Mouse (Mus musculus) naive thymus-derived CD4-positive, alpha-beta T cell, adult 2 months (primary cell): ENCODE measurements around the gene A3galt2.

Source experiments
- DNase-seq: peaks from one replicate; pipeline ENCODE4 v3.0.0-alpha.2; 2011; ENCODE audit warnings: low read depth

A3galt2 gene

GRCm38 (mm10) chr4:128796788-128797187 is 41.6 kb downstream of the A3galt2 start:
- no peak for DNase-seq

GRCm38 (mm10) chr4:128801675-128802465 is 46.7 kb downstream of the A3galt2 start:
- DNase-seq: no peak

- no peak for DNase-seq
Observed at GRCm38 (mm10) chr4:128803569-128803968, 48.4 kb downstream of the A3galt2 start.

GRCm38 (mm10) chr4:128804426-128805149 is 49.4 kb downstream of the A3galt2 start:
- DNase-seq: peak; percentile 43

GRCm38 (mm10) chr4:128805150-128806042 is 50.2 kb downstream of the A3galt2 start:
- DNase-seq: peak; percentile 59

- peak; percentile 64 for DNase-seq
Observed at GRCm38 (mm10) chr4:128806043-128806826, 51.1 kb downstream of the A3galt2 start, which contains the start of gene Zfp362. Gene Zfp362, minus strand, starts transcription at chr4:128806045.

- DNase-seq: peak; percentile 59
Observed at GRCm38 (mm10) chr4:128806827-128807179, 51.6 kb downstream of the A3galt2 start.

- peak; percentile 80 for DNase-seq
Observed at GRCm38 (mm10) chr4:128811382-128812056, 56.4 kb downstream of the A3galt2 start.

GRCm38 (mm10) chr4:128817011-128817410 is 61.8 kb downstream of the A3galt2 start:
- no peak for DNase-seq
